Mouse (Mus musculus) C2C12 (cell line): ENCODE measurements around the gene E330009J07Rik.

Experiments
- CTCF ChIP-seq: IDR thresholded peaks from one replicate; pipeline ENCODE4 v1.5.1; 2011; ENCODE audit not compliant: control insufficient read depth, insufficient read depth, insufficient read length
- FOSL1 ChIP-seq: IDR thresholded peaks from one replicate; pipeline ENCODE4 v1.8.0; 2011; ENCODE audit warnings: mild to moderate bottlenecking, low read length; ENCODE audit not compliant: poor library complexity, insufficient read depth, severe bottlenecking
- MAX ChIP-seq: IDR thresholded peaks from one replicate; pipeline ENCODE4 v1.6.1; 2011; ENCODE audit warnings: mild to moderate bottlenecking, control low read depth
- MYOG ChIP-seq: IDR thresholded peaks from one replicate; pipeline ENCODE4 v1.6.1; 2011; ENCODE audit not compliant: control insufficient read depth, insufficient read length; ENCODE audit errors: extremely low read depth
- USF1 ChIP-seq: IDR thresholded peaks from one replicate; pipeline ENCODE4 v1.6.1; 2011; ENCODE audit warnings: low read depth, mild to moderate bottlenecking, control low read depth, moderate library complexity

GRCm38 (mm10) chr6:40418386-40418785, 17.5 kb downstream of the E330009J07Rik start:
- TF ChIP-seq CTCF (no peak), USF1 (no peak), MYOG (no peak), FOSL1 (no peak), MAX (no peak)
